Mouse (Mus musculus) stomach, postnatal 0 days (tissue): ENCODE results near the gene Arpc1a.

Experiments
- CTCF ChIP-seq: IDR thresholded peaks from 2 replicates; pipeline ENCODE4 v1.5.1; 2016; ENCODE audit warnings: antibody characterized with exemption, low read depth, mild to moderate bottlenecking, moderate library complexity
- EP300 ChIP-seq: optimal IDR thresholded peaks from 2 replicates; pipeline ENCODE3; 2016; ENCODE audit warnings: antibody characterized with exemption

DNA sequence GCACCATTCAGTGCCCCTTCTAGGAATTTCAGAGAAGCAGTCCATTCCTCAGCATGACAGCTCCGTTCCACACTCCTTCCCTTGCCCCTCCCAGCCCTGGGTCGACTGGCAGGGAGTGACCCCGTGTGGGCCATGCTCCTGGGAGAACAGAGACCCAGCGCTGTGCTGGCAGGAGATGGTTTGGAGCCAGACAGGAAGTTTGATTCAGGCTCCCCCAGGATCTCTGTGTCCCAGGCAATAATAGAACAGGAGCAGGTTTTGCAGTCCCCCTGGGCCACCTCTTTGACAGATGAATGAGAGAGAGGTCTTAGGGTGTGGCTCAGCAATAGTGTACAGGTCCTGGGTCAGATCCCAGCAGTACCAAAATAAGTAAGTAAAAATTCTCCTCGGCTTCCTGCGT lies 34.4 kb downstream of the Arpc1a start:
- TF ChIP-seq CTCF (no peak), EP300 (no peak)
